Mouse (Mus musculus) liver, postnatal 0 days (tissue): ENCODE data around the gene Zbtb43.

Source experiments
- CTCF ChIP-seq: sonication (generic); IDR thresholded peaks from 2 replicates; pipeline ENCODE4 v1.5.1; 2016; ENCODE audit warnings: antibody characterized with exemption, low read depth
- EP300 ChIP-seq: IDR thresholded peaks from 2 replicates; pipeline ENCODE4 v1.6.1; 2016; ENCODE audit warnings: antibody characterized with exemption, low read depth, mild to moderate bottlenecking

GRCm38 (mm10) chr2:33468466-33469097 is at the start of gene Zbtb43:
- TF ChIP-seq CTCF (no peak), EP300 (no peak)
